Mouse (Mus musculus) brain, embryonic 18.5 days (tissue): Measurements from ENCODE around the gene AC124108.1.

ENCODE experiments used
- DNase-seq: peaks from one replicate; pipeline ENCODE4 v3.0.0-alpha.2; 2012; ENCODE audit warnings: low read depth, low spot score

AC124108.1 gene

DNA sequence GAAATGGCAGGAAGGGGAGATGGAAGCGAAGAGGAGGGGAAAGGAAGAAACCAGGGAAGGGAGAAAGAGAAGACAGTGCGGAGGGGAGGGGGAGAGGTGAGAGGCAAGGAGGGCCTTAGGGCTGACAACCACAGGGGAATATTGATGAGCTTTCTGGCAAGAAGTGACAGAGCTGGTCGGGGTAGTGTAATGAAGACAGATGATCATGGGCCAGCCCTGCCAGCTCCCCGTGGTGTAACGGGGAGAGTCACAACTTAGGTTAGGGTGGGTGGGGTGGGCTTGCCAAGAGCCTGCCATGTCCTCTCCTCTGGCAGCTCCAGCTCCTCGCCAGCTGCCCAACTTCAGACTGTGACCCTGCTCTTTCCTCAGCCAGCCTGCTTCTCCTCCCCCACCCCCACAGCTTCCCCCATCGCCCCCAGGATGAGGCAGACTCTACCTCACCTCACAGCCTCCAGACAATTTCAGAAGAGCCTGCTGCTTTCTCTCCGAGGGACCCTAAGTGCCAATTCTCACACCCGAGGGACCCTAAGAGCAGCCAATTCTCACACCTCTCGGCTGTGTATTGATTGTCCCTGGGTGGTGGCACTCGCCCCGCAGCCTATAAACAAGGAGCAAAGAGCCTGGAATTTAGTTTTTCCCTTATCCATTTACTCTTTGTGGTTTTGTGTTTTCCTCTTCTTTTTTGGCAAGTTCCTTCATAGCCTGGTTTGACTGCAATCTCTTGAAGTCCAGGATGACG is 26.3 kb upstream of the AC124108.1 start:
- DNase-seq, result no peak

DNA sequence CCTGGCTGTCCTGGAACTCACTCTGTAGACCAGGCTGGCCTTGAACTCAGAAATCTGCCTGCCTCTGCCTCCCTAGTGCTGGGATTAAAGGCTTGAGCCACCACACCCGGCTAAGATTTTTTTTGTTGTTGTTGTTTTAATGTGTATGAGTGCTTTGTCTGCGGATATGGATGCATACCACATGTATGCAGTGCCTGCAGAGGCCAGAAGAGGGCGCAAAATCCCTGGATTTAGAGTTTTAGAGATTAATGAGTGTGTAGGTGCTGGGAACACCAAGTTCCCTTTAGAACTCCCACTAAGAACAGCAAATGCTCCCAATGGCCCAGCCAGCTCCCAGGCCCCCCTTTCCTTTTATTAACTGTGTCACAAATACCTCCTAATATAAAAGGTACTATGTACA is 25.4 kb upstream of the AC124108.1 start:
- DNase-seq, result no peak

DNA sequence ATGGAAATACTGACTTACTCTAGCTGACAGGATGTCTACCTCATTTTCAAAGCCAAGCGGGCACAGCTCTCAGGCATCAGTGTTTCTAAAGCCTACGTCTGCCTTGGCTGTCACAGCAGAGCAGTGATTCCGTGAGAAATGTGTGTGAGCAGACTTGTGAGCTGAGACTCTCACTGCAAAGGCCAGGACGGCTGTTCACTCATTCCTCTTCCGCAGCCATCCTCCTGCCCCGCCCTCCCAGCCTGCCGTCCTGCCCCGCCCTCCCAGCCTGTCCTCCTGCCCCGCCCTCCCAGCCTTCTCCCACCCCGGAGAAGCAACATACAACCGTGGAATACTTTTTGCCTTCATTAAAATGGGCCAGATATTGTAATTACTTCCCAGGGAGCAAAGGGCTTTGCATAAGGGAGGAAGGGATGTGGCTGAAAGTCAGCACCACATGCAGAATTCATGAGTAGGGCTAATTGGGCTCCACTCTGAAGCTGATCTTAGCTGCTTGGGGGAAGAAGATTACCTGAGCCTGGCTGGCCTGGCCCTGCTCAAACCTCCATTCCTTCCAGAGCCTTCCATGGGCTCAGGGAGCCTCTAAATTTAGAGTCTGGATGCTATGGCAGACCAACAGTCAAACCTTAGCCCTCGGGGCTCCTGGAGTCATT is 23.0 kb upstream of the AC124108.1 start:
- peak; percentile 49 for DNase-seq

DNA sequence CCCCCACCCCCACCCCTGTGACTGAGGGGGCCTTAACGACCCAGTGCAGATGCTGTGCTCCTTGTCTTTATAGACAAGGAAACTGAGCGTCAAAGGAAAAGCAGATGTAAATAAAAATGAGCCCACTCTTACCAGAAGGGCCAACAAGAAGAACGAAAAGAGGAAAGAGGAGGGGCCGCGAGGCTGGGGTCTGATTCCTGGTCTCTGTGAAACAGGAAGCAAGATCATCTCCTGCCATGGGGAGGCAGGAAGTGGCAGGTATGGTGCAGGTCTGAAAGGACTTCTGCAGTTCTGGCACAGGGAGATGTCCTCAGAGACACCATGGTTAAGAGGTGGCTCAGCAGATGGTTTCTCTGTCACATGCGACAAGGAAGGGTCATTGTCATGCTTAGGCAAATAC is 20.6 kb upstream of the AC124108.1 start:
- DNase-seq, result no peak

DNA sequence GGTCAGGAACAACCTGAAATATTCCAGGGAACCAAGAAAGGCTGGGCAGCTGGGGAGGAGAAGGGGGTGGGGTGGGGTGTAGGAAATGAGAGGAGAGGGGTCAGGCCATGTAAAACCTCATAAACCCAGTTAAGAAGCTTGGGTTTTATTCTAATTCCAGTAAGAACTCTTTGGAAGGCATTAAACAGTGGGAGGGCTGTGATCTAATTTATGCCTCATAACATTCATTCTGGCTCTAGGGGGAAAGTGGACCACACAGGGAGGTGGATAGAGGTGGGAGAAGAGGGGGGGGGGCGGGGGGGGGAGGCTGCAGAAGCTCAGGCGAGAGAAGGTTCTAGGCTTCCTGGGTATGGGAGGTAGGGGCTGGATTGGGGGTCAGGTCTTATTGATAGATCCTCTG is 19.6 kb upstream of the AC124108.1 start:
- DNase-seq, result no peak

DNA sequence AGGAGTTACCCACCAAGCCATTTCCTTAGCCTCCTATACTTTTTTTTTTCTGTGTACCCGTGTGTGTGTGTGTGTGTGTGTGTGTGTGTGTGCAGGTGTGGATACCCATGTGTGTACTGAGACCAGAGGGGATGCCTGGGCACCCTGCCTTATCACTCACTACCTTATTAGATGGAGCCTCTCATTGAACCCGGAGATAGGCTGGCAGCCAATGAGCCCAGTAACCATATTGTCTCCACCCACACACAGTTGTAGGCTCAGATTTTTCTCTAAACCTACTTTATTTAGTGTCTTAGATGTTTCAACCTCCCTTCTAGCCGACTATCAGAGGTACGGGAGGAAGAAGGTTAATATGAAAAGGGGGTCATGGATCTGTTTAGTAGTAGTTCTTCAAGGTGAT is 5.0 kb upstream of the AC124108.1 start:
- no peak for DNase-seq

DNA sequence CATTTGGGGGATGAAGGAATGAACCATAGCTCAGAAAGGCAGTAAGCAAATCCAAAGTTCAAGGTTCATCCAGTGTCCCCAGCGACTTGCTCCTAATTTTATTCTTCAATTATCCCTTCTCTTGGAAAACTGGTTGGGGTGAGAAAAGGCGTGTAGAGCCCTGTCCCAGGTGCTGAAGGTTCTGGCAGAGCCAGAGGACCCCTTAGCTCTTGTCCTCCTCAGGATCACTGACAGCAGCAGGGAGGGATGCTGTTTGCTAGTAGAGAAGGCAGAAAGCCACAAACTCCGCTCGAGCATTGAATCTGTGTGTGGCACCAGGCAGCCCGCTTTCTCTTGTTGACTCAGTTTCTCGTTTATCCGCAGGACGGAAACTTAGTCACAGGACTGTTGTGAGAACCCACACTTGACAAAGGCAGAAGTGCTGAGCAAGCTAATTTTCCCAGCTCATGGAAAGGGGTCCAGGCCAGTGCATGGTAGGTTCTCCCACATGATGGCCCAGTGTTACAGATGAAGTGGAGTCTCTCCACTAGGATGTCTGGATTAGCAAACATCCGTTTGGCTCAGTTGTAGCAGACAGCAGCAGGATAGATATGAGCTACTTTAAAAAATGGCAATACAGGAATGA is 2.7 kb upstream of the AC124108.1 start:
- DNase-seq, result no peak

DNA sequence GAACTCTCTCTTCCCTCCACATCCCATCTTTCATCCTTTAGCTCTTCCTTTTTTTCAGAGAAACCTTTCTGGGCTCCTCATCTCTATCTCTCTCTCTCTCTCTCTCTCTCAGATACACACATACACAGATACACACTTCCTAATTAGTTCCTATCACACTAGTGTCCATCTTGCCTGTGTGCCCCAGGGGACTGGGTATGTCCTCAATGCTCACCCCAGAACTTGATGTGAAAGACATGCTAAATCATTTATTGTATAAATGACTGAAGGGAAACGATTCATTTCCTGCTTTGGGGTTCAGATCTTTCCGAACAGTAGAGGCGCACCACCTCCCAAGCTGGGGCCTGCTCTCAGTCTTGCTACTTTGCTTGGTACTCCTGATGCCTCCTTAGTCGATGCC is 2.0 kb upstream of the AC124108.1 start:
- DNase-seq, result no peak

DNA sequence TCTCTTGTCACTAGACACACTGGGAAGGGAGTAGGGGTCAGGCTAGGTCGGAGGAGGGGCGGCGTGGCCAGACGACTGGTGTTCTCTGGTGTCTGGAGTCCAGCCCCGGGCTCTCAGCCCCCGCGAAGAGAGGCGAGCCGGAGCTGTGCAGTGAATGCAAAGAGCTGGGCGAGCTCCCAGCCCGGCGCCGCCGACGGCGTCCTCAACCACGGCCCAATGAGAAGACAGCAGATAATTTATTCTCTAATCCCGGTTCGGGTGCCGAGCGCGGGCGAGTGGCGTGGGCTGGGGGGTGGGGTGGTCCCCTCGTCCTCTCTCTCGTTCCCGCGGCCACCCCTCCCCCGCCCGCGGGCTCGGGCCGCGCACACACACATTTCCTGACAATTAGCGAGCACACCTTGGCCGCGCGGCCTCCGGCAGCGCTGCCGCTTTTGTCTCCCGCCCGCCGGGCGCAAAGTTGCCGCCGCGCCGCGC is 1.2 kb upstream of the AC124108.1 start:
- DNase-seq, result no peak

DNA sequence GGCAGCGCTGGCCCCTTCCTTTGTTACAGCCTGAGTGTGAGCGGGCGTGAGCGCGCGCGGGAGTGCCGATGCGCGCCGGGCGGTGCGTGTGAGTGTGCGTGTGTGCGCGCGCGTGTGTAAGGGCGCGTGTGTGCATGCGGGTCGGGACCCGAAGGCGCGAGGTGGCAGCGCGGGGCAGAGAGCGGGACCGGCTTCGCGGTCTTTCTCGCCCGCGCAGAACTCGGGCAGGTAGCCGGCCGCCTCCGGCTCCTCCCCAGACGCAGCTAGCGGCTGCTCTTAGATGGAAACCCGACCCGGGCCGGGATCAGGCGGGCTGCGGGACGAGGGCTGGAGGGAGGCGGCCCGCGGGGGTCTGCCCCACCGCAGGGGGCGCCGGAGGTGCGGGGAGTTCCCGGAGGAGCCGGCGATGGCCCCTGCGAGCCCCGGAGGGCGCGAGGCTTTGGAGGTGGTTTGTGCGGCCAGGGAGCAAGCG is 600 bp upstream of the AC124108.1 start:
- no peak for DNase-seq

DNA sequence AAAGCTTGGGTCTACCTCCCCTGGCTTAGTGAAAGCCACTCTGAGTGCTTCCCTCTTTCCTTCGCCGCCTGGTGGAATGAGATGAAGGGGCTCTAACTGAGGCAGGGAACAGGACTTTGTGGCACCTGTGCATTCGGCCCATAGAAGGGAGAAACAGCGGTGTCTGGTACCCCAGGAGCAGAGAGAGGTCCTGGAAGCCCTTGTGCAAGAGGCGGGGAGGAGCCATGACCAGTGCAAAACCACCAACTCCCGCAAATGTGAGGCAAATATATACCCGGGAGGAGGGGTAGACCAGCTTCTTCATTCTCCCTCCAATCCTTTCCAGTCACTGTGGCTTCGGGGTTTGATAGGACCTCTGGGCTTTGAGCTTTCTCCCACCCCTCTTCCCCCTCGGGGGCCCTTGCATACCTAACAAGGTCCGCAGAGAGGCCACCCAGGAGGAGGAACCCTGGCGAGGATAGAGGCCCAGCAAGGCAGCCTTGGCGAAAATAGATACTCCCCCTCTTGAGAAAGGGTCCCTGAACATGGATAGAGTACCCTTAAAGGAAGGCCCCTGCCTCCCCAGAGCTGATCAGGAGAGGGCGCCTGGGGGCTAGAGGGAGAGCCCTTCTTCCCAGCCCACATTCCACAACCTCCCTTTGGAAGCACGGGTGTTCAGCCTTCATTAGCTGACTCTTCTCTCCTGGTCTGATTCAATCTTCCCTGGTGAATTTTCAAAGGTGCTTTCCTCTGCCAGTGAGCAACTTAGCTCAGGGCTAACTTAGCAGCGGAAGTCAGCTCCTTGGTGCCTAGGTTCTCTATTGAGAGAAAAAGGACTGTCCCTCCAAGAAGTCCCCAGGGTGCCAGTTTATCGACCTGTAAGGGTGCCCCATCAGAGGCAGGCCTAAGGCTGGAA is 776 bp downstream of the AC124108.1 start:
- DNase-seq, result no peak

DNA sequence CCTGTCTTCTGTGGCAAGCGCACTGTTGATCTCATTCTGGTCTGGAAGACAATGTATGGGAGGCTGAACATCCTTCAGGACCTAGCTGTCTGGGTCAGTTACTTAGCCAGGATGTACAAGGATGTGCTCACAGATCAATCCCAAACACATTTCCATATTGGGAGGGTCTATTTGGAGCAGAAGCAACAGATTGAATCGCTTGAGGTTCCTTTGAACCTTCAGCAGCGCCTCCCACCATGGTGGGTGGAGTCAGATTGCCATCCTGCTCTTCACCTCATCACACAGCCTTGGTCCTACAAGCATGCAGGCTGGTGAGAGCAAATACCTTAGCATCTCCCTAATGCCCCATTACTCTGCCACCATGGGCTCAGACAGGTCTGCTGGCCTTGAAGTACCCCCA is 2.5 kb downstream of the AC124108.1 start:
- DNase-seq, result no peak

DNA sequence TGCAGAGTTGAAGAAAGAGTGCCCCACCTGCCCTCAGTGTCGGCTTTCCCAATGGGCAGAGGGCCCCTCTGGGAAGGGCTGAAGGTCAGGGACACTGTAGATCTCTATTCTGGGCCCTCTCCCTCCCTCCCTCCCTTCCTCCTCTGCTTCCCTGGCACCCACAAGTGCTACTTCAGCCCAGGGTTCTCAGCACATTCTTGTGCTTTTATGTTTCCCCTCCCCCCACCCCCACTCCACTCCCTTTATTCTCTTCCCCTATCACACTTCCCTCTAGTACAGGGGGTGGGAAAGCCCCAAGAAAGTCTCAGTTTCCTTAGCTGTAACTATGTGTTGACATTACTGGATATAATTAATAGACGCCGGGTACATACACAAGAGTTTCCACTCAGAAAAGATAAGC is 3.4 kb downstream of the AC124108.1 start:
- DNase-seq, result no peak

DNA sequence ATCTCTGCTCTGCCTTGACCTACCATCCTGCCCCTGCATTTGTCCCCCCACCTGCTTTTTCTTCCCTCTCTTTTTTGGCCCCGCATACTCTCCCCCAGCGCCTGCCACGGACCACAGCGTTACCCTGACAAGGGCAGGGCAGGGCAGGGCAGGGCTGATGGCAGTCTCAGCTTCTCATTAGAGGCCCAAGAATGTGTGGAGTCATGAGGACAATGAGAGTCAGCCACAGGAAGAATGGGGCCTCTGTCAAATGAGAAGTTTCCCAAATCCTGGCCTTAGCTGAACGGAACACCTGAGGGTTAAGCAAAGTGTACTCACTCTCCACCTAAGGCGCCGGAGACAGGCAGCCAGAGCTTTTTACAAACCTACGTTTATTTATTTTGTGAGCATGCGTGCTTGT is 3.8 kb downstream of the AC124108.1 start:
- no peak for DNase-seq

DNA sequence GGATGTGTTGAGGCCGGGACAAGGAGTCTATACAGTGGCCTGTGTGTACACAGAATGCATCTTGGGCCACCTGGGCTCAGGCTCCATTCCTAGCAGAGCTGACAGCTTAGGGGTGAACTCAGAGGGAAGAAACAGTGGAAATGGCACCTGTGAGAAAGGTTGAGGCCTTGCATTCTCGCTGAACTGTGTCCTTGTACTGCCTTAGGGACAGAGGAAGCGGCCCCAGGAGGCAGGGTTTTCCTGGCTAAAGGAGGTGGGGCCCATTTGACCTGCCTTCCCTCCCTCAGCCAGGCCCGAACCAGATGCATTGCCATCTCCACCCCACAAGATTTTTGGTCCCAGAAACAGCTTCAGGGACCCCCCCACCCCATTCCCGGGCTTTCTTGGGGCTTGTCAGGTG is 4.4 kb downstream of the AC124108.1 start:
- no peak for DNase-seq

DNA sequence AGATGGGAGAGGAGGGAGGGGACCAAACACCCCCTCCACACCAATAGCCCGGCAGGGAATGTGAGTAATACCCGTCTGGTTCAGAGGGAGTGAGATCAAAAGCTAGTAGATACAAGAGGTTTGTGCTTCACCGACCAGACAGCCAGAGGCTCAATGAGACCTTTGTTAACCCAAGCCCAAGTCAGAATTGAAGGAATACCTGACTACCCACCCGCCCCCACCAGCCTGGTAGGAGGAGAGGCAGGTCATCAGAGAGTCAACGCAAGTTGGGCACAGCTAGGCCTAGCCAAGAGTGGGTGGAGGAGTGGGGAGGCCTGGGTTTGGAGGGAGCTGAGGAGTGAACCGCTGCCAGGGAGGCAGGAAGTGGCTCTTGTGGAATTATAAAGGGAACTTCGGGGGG is 5.1 kb downstream of the AC124108.1 start:
- no peak for DNase-seq

DNA sequence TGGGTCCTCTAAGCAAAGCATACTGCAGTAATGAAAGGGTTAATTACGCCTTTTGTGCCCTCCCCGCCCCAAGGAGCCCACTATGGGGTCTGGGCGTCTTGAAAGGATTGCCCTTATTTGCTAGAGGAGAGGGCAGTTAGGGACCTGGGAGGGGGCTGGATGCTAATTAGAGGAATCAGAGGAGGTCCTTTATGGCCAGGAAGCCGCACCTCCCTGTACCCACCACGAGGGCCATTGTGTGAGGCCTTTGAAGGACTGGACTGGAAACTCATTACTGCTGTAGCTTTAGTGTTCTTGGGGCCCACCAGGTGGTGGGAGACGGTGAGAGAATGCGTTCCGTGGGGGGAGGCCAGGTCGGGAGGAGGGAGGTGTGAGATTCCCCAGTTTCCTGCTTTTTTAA is 6.4 kb downstream of the AC124108.1 start:
- DNase-seq, result no peak

DNA sequence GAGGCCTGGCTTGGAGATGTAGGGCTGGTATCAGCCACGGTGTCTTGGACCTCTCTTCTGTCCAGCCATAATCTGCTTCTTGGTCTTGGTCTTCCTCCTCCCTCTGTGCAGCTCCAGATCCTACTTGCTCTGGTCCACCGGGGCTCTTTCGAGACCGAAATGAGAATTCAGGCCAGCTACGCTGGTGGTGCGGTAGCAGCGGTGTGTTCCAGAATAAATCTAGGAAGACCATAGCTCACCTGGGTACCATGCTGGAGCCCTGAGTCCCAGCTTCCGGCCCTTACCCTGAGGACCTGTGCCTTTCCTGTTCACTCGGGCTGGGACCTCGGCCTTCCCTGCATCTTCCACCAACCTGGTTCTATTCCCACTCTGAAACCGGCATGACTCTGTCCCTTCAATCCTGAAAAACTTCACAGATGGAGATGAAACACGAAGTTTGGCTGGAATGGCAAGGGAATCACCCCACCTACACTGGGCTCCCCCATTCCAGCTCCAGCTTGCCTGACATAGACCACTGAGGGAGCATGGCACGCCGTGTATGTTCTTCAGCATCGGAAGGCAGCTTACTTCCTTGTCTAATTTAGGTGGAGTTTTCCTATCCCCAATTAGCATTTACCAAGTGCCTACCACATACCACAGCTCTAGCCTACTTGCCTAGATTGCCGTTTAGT is 7.3 kb downstream of the AC124108.1 start:
- DNase-seq, result no peak

DNA sequence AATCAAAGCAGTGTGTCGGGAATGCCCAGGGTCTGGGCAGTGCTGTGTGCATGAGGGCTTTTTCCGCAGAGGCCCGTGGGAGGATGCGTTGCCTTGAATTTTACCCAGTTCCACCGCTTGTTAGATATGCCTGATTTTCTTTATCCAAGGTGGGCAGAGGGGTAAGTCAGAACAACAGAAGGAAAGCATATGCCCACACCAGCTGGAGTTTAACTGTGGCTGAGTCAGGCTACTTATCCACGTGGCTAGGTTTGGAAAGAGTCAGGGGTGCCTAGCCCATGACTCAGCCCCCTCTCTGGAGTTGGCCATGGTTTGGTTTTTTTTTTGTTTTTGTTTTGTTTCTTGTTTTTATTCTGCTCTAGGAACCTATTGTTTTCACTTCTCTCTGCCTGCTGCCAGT is 8.0 kb downstream of the AC124108.1 start:
- DNase-seq, result no peak

DNA sequence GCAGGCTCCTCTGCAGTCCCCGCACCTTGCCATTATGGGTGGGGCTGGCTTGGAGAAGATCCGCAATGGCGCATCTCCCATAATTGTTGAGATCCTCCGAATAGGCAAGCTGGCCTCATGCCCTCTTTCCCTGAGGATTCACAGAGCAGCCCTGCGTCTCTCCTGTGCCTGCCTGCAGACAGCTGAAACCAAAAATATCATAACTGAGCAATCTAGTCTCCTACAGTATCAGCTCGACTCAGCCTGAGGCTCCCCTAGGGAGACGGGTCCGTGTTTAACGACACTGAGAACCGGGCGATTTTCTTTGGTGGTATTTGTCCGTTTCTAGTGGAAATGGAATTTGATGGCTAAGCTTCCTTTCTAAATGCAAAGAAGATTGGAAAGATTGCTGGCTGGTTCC is 8.7 kb downstream of the AC124108.1 start:
- no peak for DNase-seq
